Mouse (Mus musculus): ENCODE data around the gene Rabgap1l. TPM values are rescaled to one million over a fixed set of nuclear protein-coding genes. Genes with fewer than 3 reads are reported as not detected.
A peak's percentile ranks its signal among the peaks of the same experiment; 100 is the strongest.

Gene Rabgap1l
- 10.1 and 10.8 TPM in 2 replicates for polyA plus RNA-seq (2015; fragmentation: Nextera tagmentation; extraction: Ambion mirVana)

- H3K9ac ChIP-seq = peak within 1 kb of the TSS; percentile 83
- H3K4me2 ChIP-seq = peak within 1 kb of the TSS; percentile 96
- peaks cover 5% of the 10 kb centered on the region; the same call in 1 of the 2 replicates for H3K4me1 ChIP-seq
- H3K36me3 ChIP-seq = no peaks in the 10 kb centered on the region
- H3K9me3 ChIP-seq (replicated peaks) = no peaks in the 10 kb centered on the region
- peak; percentile 98 for ATAC-seq (replicated peaks; ENCODE audit: low FRiP score)
- no peaks in the 10 kb centered on the region for H3K27me3 ChIP-seq
- WGBS = under 1% methylated on average over 59 of the region's 67 CpGs
- peak within 1 kb of the TSS; percentile 65 for H3K27ac ChIP-seq
- peak within 1 kb of the TSS; percentile 93 for H3K4me3 ChIP-seq (replicated peaks)
Measured at GRCm38 (mm10) chr1:160792686-160793355, at the start of gene Rabgap1l. Gene Rabgap1l (minus strand): TSS chr1:160793211.

GRCm38 (mm10) chr1:160842567-160842966, 49.6 kb upstream of the Rabgap1l start:
- no peak for ATAC-seq (replicated peaks; ENCODE audit: low FRiP score)
- WGBS = 82% methylated on average over 10 of the region's 10 CpGs

GRCm38 (mm10) chr1:160840618-160841017, 47.6 kb upstream of the Rabgap1l start:
- Histone ChIP-seq H3K27me3 (no peaks in the 10 kb centered on the region), H3K36me3 (no peaks in the 10 kb centered on the region), H3K9me3 (replicated peaks) (no peaks in the 10 kb centered on the region), H3K9ac (no peak overlapping the region), H3K4me3 (replicated peaks) (no peak overlapping the region), H3K4me2 (no peak overlapping the region), H3K4me1 (no peaks in the 10 kb centered on the region), H3K27ac (no peak overlapping the region)
- ATAC-seq (replicated peaks; ENCODE audit: low FRiP score) = no peak
- WGBS = 69% methylated on average over 5 of the region's 5 CpGs

More at GRCm38 (mm10) chr1:160842567-160842966, 49.6 kb upstream of the Rabgap1l start:
- no peaks in the 10 kb centered on the region for H3K4me1 ChIP-seq
- H3K9me3 ChIP-seq (replicated peaks) = no peaks in the 10 kb centered on the region
- no peak overlapping the region for H3K27ac ChIP-seq
- H3K9ac ChIP-seq = no peak overlapping the region
- H3K4me2 ChIP-seq = no peak overlapping the region
- H3K27me3 ChIP-seq = no peaks in the 10 kb centered on the region
- no peak overlapping the region for H3K4me3 ChIP-seq (replicated peaks)
- H3K36me3 ChIP-seq = no peaks in the 10 kb centered on the region

- H3K9me3 ChIP-seq (replicated peaks) = no peaks in the 10 kb centered on the region
- ATAC-seq (replicated peaks; ENCODE audit: low FRiP score) = no peak
- H3K9ac ChIP-seq = no peak overlapping the region
- no peaks in the 10 kb centered on the region for H3K27me3 ChIP-seq
- WGBS = 55% methylated on average over 4 of the region's 4 CpGs
- no peaks in the 10 kb centered on the region for H3K36me3 ChIP-seq
- H3K4me1 ChIP-seq = no peaks in the 10 kb centered on the region
- H3K4me3 ChIP-seq (replicated peaks) = no peak overlapping the region
- H3K27ac ChIP-seq = no peak overlapping the region
- no peak overlapping the region for H3K4me2 ChIP-seq
Measured at GRCm38 (mm10) chr1:160839095-160839494, 46.1 kb upstream of the Rabgap1l start.

GRCm38 (mm10) chr1:160834446-160834845, 41.4 kb upstream of the Rabgap1l start:
- no peak overlapping the region for H3K4me3 ChIP-seq (replicated peaks)
- no peaks in the 10 kb centered on the region for H3K9me3 ChIP-seq (replicated peaks)
- H3K27me3 ChIP-seq = no peaks in the 10 kb centered on the region
- no peak overlapping the region for H3K27ac ChIP-seq
- no peak overlapping the region for H3K4me2 ChIP-seq
- H3K36me3 ChIP-seq = no peaks in the 10 kb centered on the region
- WGBS = 85% methylated on average over 1 of the region's 1 CpGs
- no peaks in the 10 kb centered on the region for H3K4me1 ChIP-seq
- no peak overlapping the region for H3K9ac ChIP-seq
- no peak for ATAC-seq (replicated peaks; ENCODE audit: low FRiP score)

GRCm38 (mm10) chr1:160832267-160833021, 39.4 kb upstream of the Rabgap1l start:
- H3K9me3 ChIP-seq (replicated peaks) = no peaks in the 10 kb centered on the region
- no peak overlapping the region for H3K4me3 ChIP-seq (replicated peaks)
- H3K4me1 ChIP-seq = no peaks in the 10 kb centered on the region
- no peaks in the 10 kb centered on the region for H3K27me3 ChIP-seq
- H3K9ac ChIP-seq = no peak overlapping the region
- WGBS = 83% methylated on average over 9 of the region's 9 CpGs
- H3K36me3 ChIP-seq = no peaks in the 10 kb centered on the region
- no peak for ATAC-seq (replicated peaks; ENCODE audit: low FRiP score)
- H3K27ac ChIP-seq = no peak overlapping the region
- H3K4me2 ChIP-seq = no peak overlapping the region

- Histone ChIP-seq H3K9me3 (replicated peaks) (no peaks in the 10 kb centered on the region), H3K4me2 (no peak overlapping the region), H3K36me3 (no peaks in the 10 kb centered on the region), H3K27me3 (no peaks in the 10 kb centered on the region), H3K4me3 (replicated peaks) (no peak overlapping the region), H3K4me1 (no peaks in the 10 kb centered on the region), H3K27ac (no peak overlapping the region), H3K9ac (no peak overlapping the region)
- WGBS = 89% methylated on average over 8 of the region's 8 CpGs
- ATAC-seq (replicated peaks; ENCODE audit: low FRiP score) = no peak
Measured at GRCm38 (mm10) chr1:160830608-160831498, 37.8 kb upstream of the Rabgap1l start.

- H3K36me3 ChIP-seq = no peaks in the 10 kb centered on the region
- ATAC-seq (replicated peaks; ENCODE audit: low FRiP score) = no peak
- WGBS = 54% methylated on average over 3 of the region's 3 CpGs
Measured at GRCm38 (mm10) chr1:160825441-160825856, 32.4 kb upstream of the Rabgap1l start.

GRCm38 (mm10) chr1:160823638-160824037, 30.6 kb upstream of the Rabgap1l start:
- Histone ChIP-seq H3K36me3 (no peaks in the 10 kb centered on the region), H3K4me1 (no peaks in the 10 kb centered on the region), H3K27me3 (no peaks in the 10 kb centered on the region), H3K4me3 (replicated peaks) (no peak overlapping the region), H3K27ac (no peak overlapping the region), H3K9me3 (replicated peaks) (no peaks in the 10 kb centered on the region), H3K9ac (no peak overlapping the region), H3K4me2 (no peak overlapping the region)
- ATAC-seq (replicated peaks; ENCODE audit: low FRiP score) = no peak
- 88% methylated on average over 3 of the region's 3 CpGs for WGBS

More at GRCm38 (mm10) chr1:160825441-160825856, 32.4 kb upstream of the Rabgap1l start:
- no peak overlapping the region for H3K4me2 ChIP-seq
- no peak overlapping the region for H3K27ac ChIP-seq
- no peaks in the 10 kb centered on the region for H3K27me3 ChIP-seq
- H3K4me1 ChIP-seq = no peaks in the 10 kb centered on the region
- no peaks in the 10 kb centered on the region for H3K9me3 ChIP-seq (replicated peaks)
- H3K9ac ChIP-seq = no peak overlapping the region
- no peak overlapping the region for H3K4me3 ChIP-seq (replicated peaks)

- Histone ChIP-seq H3K27me3 (no peaks in the 10 kb centered on the region), H3K9me3 (replicated peaks) (no peaks in the 10 kb centered on the region), H3K4me1 (no peaks in the 10 kb centered on the region), H3K36me3 (no peaks in the 10 kb centered on the region), H3K4me3 (replicated peaks) (no peak overlapping the region), H3K4me2 (no peak overlapping the region), H3K9ac (no peak overlapping the region), H3K27ac (no peak overlapping the region)
- ATAC-seq (replicated peaks; ENCODE audit: low FRiP score) = no peak
- 88% methylated on average over 5 of the region's 5 CpGs for WGBS
Measured at GRCm38 (mm10) chr1:160814198-160814597, 21.2 kb upstream of the Rabgap1l start.

GRCm38 (mm10) chr1:160812428-160812827, 19.4 kb upstream of the Rabgap1l start:
- Histone ChIP-seq H3K27me3 (no peaks in the 10 kb centered on the region), H3K4me2 (no peak overlapping the region), H3K36me3 (no peaks in the 10 kb centered on the region), H3K27ac (no peak overlapping the region), H3K9ac (no peak overlapping the region), H3K9me3 (replicated peaks) (no peaks in the 10 kb centered on the region), H3K4me3 (replicated peaks) (no peak overlapping the region), H3K4me1 (no peaks in the 10 kb centered on the region)
- ATAC-seq (replicated peaks; ENCODE audit: low FRiP score) = no peak

GRCm38 (mm10) chr1:160811930-160812329, 18.9 kb upstream of the Rabgap1l start:
- H3K36me3 ChIP-seq = no peaks in the 10 kb centered on the region
- WGBS = 77% methylated on average over 1 of the region's 1 CpGs
- no peaks in the 10 kb centered on the region for H3K27me3 ChIP-seq
- H3K4me3 ChIP-seq (replicated peaks) = no peak overlapping the region
- H3K4me2 ChIP-seq = no peak overlapping the region
- no peak overlapping the region for H3K9ac ChIP-seq
- no peak overlapping the region for H3K27ac ChIP-seq
- no peaks in the 10 kb centered on the region for H3K9me3 ChIP-seq (replicated peaks)
- no peak for ATAC-seq (replicated peaks; ENCODE audit: low FRiP score)
- H3K4me1 ChIP-seq = no peaks in the 10 kb centered on the region
